Mouse (Mus musculus) thymus, adult 2 months (tissue): Measurements from ENCODE around the gene Tgfbr2.

Source experiments
- CTCF ChIP-seq: fragments of 200-500 bp; IDR thresholded peaks from 2 replicates; pipeline ENCODE4 v1.5.1; 2012; ENCODE audit warnings: mild to moderate bottlenecking, control low read depth, low read length, moderate library complexity, borderline replicate concordance; ENCODE audit not compliant: control insufficient read depth, poor library complexity, insufficient read depth; ENCODE audit errors: extremely low read depth
- POLR2A ChIP-seq: fragments of 200-500 bp; IDR thresholded peaks from 2 replicates; pipeline ENCODE4 v1.6.1; 2012; ENCODE audit warnings: mild to moderate bottlenecking, low read length, control low read depth, moderate library complexity; ENCODE audit not compliant: control insufficient read depth, poor library complexity, insufficient read depth; ENCODE audit errors: extremely low read depth

DNA sequence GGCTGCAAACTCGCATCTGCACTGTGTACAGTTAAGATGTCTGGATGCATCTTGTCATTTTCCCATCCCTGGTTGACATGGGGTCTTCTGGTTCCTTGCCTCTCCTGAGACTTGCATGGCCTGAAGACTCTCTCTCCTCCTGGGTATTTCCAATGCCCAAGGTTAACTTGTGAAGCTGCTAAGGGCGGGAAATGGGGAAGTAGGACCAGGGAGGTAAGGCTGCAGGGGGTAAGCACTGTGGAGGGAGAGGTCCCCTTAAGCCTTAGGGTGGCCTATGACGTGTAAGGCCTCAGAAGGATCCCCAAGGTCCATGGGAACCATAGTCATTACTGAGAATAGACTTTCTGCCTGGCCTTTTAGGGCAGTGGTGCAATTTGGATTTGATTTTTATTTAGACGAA lies 133.8 kb downstream of the Tgfbr2 start:
- TF ChIP-seq POLR2A (no peak), CTCF (no peak)
